Comparison of ENCODE assay signal across 8 mouse cellular contexts in genomic region chr12:54695511-54696241, GRCm38 (mm10). TPM values are rescaled to one million over a fixed set of nuclear protein-coding genes. Genes with fewer than 3 reads are reported as not detected.
DNase-seq lines count a peak whose midpoint lies in the region; ATAC-seq and TF ChIP-seq lines count a peak whose summit lies in the region.

Eapp (minus strand) TSS chr12:54695897.

- peak; percentile 93 for ATAC-seq in cerebellum, adult (ENCODE audit: insufficient number of reproducible peaks, low FRiP score, low TSS enrichment)
- peak; percentile 93 for ATAC-seq in forebrain, embryonic 14.5 days
- peak; percentile 92 for ATAC-seq in neural tube, embryonic 15.5 days (ENCODE audit: low FRiP score)

- H3K4me2 ChIP-seq in forebrain, embryonic 14.5 days (ENCODE audit: low read length) = peak within 1 kb of the TSS; percentile 53
- peak within 1 kb of the TSS; percentile 78 for H3K4me2 ChIP-seq in neural tube, embryonic 15.5 days

- H3K27ac ChIP-seq in ES-Bruce4 (ENCODE audit: insufficient read depth, low read length) = peak within 1 kb of the TSS; percentile 42
- peak within 1 kb of the TSS; percentile 95 for H3K27ac ChIP-seq in forebrain, embryonic 14.5 days (ENCODE audit: low read depth, low read length)
- H3K27ac ChIP-seq in neural tube, embryonic 15.5 days (replicated peaks) = peak within 1 kb of the TSS; percentile 98

- intact Hi-C loops in heart, postnatal 14 days (cut with DNase I) = no loop called here

- no peaks in the 10 kb centered on the region for H3K9me3 ChIP-seq in ES-Bruce4 (replicated peaks; ENCODE audit: control insufficient read depth, insufficient read depth, low read length, poor library complexity, severe bottlenecking)
- no peaks in the 10 kb centered on the region for H3K9me3 ChIP-seq in forebrain, embryonic 14.5 days (replicated peaks; ENCODE audit: control insufficient read depth, low read length)
- H3K9me3 ChIP-seq in neural tube, embryonic 15.5 days (replicated peaks) = no peaks in the 10 kb centered on the region

- WGBS in forebrain, embryonic 14.5 days = under 1% methylated on average over 57 of the region's 57 CpGs
- 1% methylated on average over 57 of the region's 57 CpGs for WGBS in neural tube, embryonic 15.5 days

- TF ChIP-seq EP300 in ES-Bruce4 (IDR thresholded peaks at IDR 0.05; ENCODE audit: insufficient read depth, low read depth, low read length) = no peak

- peak within 1 kb of the TSS; percentile 83 for H3K4me3 ChIP-seq in ES-Bruce4 (ENCODE audit: low read depth, low read length)
- peak within 1 kb of the TSS; percentile 73 for H3K4me3 ChIP-seq in forebrain, embryonic 14.5 days (ENCODE audit: low read depth, low read length)
- peak within 1 kb of the TSS; percentile 90 for H3K4me3 ChIP-seq in neural tube, embryonic 15.5 days (replicated peaks)

- no peak for TF ChIP-seq CTCF in ES-Bruce4 (IDR thresholded peaks at IDR 0.05; ENCODE audit: low read depth, low read length)

- H3K9ac ChIP-seq in ES-Bruce4 (ENCODE audit: low read depth, poor library complexity, severe bottlenecking) = peak within 1 kb of the TSS; percentile 69
- H3K9ac ChIP-seq in forebrain, embryonic 14.5 days (ENCODE audit: low read length) = peak within 1 kb of the TSS; percentile 83
- peak within 1 kb of the TSS; percentile 94 for H3K9ac ChIP-seq in neural tube, embryonic 15.5 days (replicated peaks)

- peak; percentile 99 for DNase-seq in forebrain, embryonic 14.5 days (ENCODE audit: low spot score)
- peak; percentile 95 to 96 for DNase-seq in heart, postnatal 14 days
- peak; percentile 96 for DNase-seq in layer of hippocampus, adult 11-12 months (ENCODE audit: low spot score)
- DNase-seq in lung, adult 18-20 months = peak; percentile 97 to 98
- DNase-seq in testis, postnatal 14 days (ENCODE audit: low spot score) = peak; percentile 97

- no peaks in the 10 kb centered on the region for H3K27me3 ChIP-seq in ES-Bruce4 (ENCODE audit: control insufficient read depth, insufficient read depth, low read length, poor library complexity, severe bottlenecking)
- H3K27me3 ChIP-seq in forebrain, embryonic 14.5 days (replicated peaks; ENCODE audit: control insufficient read depth, insufficient read depth, low read length) = no peaks in the 10 kb centered on the region
- no peaks in the 10 kb centered on the region for H3K27me3 ChIP-seq in neural tube, embryonic 15.5 days (replicated peaks)

- no peaks in the 10 kb centered on the region for H3K4me1 ChIP-seq in ES-Bruce4 (ENCODE audit: control insufficient read depth, insufficient read depth, low read length)
- no peaks in the 10 kb centered on the region for H3K4me1 ChIP-seq in forebrain, embryonic 14.5 days (ENCODE audit: control insufficient read depth, insufficient read depth, low read length)
- peaks cover 16% of the 10 kb centered on the region for H3K4me1 ChIP-seq in neural tube, embryonic 15.5 days

- TF ChIP-seq POLR2A in ES-Bruce4 (IDR thresholded peaks at IDR 0.05; ENCODE audit: insufficient read depth, low read length) = peak; percentile 65

- H3K36me3 ChIP-seq in ES-Bruce4 (ENCODE audit: control insufficient read depth, insufficient read depth, low read length, poor library complexity, severe bottlenecking) = 0 out of 2 replicates have a peak, but pooled peaks cover 3% of the 10 kb centered on the region
- H3K36me3 ChIP-seq in forebrain, embryonic 14.5 days (ENCODE audit: control insufficient read depth, insufficient read depth, low read length) = peaks cover 9% of the 10 kb centered on the region; the same call in 1 of the 2 replicates
- H3K36me3 ChIP-seq in neural tube, embryonic 15.5 days = peaks cover 11% of the 10 kb centered on the region

RNA-seq across cellular contexts. Expression of gene Eapp, which starts in this region (rescaled TPM):
- polyA plus RNA-seq in ES-Bruce4 (2011; ENCODE audit: insufficient read depth, insufficient read length, low read depth, missing spikeins) = 44.4 and 46.6 TPM in 2 replicates
- polyA plus RNA-seq in forebrain, embryonic 14.5 days (2014; fragmentation: Nextera tagmentation; extraction: Ambion mirVana) = 84.0 and 87.0 TPM in 2 replicates
- total RNA-seq in heart, postnatal 14 days (2021) = 10 to 100 TPM; 25.3 to 29.0 TPM
- 76.4 and 86.5 TPM in 2 replicates for polyA plus RNA-seq in neural tube, embryonic 15.5 days (2015; fragmentation: Nextera tagmentation; extraction: Ambion mirVana)

Comparison
In these comparisons a context has a peak if more than half of its experiments do, and no peak if none do; other contexts are left out.
1. Peak in every context shown above with its lines: DNase-seq, ATAC-seq, H3K4me3 ChIP-seq and H3K27ac ChIP-seq.
2. H3K27ac ChIP-seq: peak in every context shown above with its lines; median percentile 98 in neural tube, embryonic 15.5 days; 95 in forebrain, embryonic 14.5 days; 42 in ES-Bruce4.